Mouse (Mus musculus) midbrain, embryonic 13.5 days (tissue): ENCODE measurements around the gene Aif1l. TPM values are rescaled to one million over a fixed set of nuclear protein-coding genes. Genes with fewer than 3 reads are reported as not detected.
"Not testable (repeated sequence)": the region's sequence is repeated elsewhere in the genome, so short reads cannot be mapped to it uniquely, and the experiment has no call there.

ENCODE experiments used
- ATAC-seq: fragments of 200-750 bp; cut with Nextera tagmentation; 2 replicates; pipeline ENCODE4 v1.8.0; 2017; ENCODE audit warnings: mild to moderate bottlenecking, moderate TSS enrichment, moderate library complexity
- H3K27ac ChIP-seq: fragments of 300-500 bp; sonication (generic); 2 replicates; pipeline ENCODE4 v1.5.1; 2015; ENCODE audit warnings: inconsistent platforms, mild to moderate bottlenecking, moderate library complexity
- H3K27me3 ChIP-seq: fragments of 300-500 bp; sonication (generic); 2 replicates; pipeline ENCODE4 v1.6.1; 2015; ENCODE audit warnings: mild to moderate bottlenecking, inconsistent platforms
- H3K36me3 ChIP-seq: fragments of 300-500 bp; sonication (generic); 2 replicates; pipeline ENCODE4 v1.6.1; 2015; ENCODE audit warnings: mild to moderate bottlenecking, inconsistent platforms
- H3K4me1 ChIP-seq: fragments of 300-500 bp; sonication (generic); replicated peaks from 2 replicates; pipeline ENCODE4 v1.6.1; 2015; ENCODE audit warnings: inconsistent platforms
- H3K4me2 ChIP-seq: fragments of 300-500 bp; sonication (generic); replicated peaks from 2 replicates; pipeline ENCODE4 v1.6.1; 2015; ENCODE audit warnings: moderate library complexity, mild to moderate bottlenecking, inconsistent platforms
- H3K4me3 ChIP-seq: fragments of 300-500 bp; sonication (generic); replicated peaks from 2 replicates; pipeline ENCODE4 v1.5.1; 2015; ENCODE audit warnings: mild to moderate bottlenecking, inconsistent platforms
- H3K9ac ChIP-seq: fragments of 300-500 bp; sonication (generic); replicated peaks from 2 replicates; pipeline ENCODE4 v1.6.1; 2015; ENCODE audit warnings: mild to moderate bottlenecking, inconsistent platforms
- H3K9me3 ChIP-seq: fragments of 300-500 bp; sonication (generic); 2 replicates; pipeline ENCODE4 v1.6.1; 2016; ENCODE audit warnings: mild to moderate bottlenecking, inconsistent platforms
- WGBS: fragments of 180-500 bp; shearing (Covaris S2); methylation state at CpG from one replicate; pipeline ENCODE4 v1.1.7; 2015; 5-methylcytosine and 5-hydroxymethylcytosine counted together
- polyA plus RNA-seq: library from polyadenylated mRNA; unstranded; fragments of >200 nt; fragmentation: Nextera tagmentation; extraction: Ambion mirVana; gene quantifications from 2 replicates; pipeline ENCODE4 v1.2.1, GENCODE M21; 2015

Aif1l gene
- 32.1 and 32.6 TPM in 2 replicates for polyA plus RNA-seq

DNA sequence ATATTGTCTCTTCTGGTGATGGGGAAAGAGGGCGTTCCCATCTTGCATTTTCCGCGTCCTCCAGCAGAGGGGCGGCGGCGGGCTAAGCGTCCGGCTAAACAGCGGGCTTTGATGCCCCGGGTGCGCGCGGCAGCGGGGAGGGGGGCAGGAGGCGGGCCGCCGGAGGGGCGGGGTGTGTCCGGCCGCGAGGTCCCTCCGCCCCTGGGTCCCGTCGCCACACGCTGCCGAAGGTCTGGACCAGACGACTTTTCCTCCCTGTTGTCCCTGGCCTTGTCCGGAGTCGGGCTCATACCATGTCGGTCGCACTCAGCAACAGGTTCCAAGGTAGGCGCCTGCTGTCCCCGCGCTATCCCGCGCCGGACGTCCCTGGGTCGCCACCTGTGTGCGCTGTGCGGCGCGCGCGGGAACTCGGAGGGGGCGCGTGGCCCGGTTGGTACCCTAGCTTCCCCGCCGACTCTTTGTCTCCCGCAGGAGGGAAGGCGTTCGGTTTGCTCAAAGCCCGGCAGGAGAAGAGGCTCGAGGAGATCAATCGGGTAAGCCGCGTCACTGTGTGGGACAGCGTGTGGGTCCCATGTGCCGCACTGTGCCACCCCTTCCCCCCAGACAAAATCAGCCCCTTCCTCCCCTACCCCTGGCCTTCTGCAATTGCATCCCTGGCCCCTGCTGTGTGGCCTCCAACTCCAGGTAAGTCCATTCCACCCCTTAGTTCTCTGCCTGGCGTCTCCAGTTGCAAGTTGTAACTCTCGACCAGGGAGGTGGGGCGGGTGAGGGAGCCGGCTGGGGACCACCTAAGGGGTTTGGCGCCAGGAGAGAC lies at the start of gene Aif1l:
Gene Aif1l, plus strand, starts transcription at position 82 of the 814 bp plus-strand sequence.
- Histone ChIP-seq H3K27me3 (peaks cover 20% of the 10 kb centered on the region), H3K4me3 (peak within 1 kb of the TSS; percentile 73), H3K9ac (peak within 1 kb of the TSS; percentile 77), H3K36me3 (no peaks in the 10 kb centered on the region), H3K4me2 (peak within 1 kb of the TSS; percentile 94), H3K4me1 (peaks cover 25% of the 10 kb centered on the region), H3K9me3 (no peaks in the 10 kb centered on the region), H3K27ac (no peak within 1 kb of the TSS)
- WGBS, result 1% methylated on average over 61 of the region's 66 CpGs
- peak; percentile 77 for ATAC-seq

DNA sequence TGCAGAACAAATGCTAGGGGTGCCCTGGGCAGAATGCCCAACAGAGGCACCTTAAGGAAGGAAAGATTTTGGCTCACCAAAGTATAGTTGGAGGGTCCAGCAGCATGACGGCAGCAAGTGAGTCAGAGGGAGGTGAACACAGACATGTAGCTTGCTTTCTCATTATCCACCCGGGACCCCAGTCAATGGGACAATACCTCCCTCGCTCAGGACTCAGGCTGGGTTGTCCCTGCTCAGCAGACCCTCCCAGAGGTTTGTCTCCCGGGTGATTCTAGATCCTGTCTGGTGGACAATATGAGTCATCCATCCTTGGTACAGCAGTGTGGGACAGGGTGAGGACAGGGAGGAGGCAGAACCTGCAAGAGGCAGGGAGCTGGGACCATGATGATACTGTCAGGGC lies 49.0 kb upstream of the Aif1l start:
- WGBS, result 67% methylated on average over 4 of the region's 4 CpGs
- Histone ChIP-seq H3K4me3 (no peak overlapping the region), H3K36me3 (no peaks in the 10 kb centered on the region), H3K27ac (no peak overlapping the region), H3K4me2 (no peak overlapping the region), H3K9me3 (no peaks in the 10 kb centered on the region), H3K4me1 (peaks cover 22% of the 10 kb centered on the region), H3K27me3 (0 out of 2 replicates have a peak, but pooled peaks cover 4% of the 10 kb centered on the region), H3K9ac (no peak overlapping the region)
- no peak for ATAC-seq

DNA sequence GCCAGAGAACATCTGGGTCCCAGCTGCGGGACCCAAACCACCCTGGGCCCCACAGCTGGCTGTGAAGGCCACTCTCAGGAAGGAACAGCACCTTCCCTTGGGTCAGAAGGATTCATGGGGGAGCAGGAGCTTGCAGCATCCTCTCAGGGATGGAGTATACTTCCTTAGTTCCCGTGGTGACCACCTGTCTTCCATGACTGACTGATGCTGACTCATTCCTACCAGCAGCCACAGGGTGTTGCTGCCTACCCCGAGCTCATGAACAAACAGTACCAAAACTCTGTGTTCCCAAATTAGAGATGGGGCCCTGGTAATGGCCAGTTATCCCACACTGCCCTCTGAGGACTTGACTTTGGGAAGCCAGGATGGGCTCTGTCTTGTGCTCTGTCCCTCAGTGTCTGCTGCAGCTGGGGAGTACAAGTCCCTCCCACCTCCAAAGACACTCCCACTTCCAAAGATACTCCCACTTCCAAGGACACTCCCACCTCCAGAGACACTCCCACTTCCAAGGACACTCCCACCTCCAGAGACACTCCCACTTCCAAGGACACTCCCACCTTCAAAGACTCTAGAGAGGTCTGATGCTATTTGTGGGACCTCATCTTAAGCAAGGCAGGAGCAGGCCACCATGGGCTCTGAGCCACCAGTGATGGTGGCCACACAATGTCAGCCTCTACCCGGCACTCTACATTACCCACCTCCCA lies 48.1 kb upstream of the Aif1l start:
- Histone ChIP-seq H3K4me3 (no peak overlapping the region), H3K4me2 (no peak overlapping the region), H3K9ac (no peak overlapping the region), H3K27ac (no peak overlapping the region), H3K9me3 (no peaks in the 10 kb centered on the region), H3K27me3 (0 out of 2 replicates have a peak, but pooled peaks cover 4% of the 10 kb centered on the region), H3K36me3 (no peaks in the 10 kb centered on the region), H3K4me1 (peaks cover 22% of the 10 kb centered on the region)
- no peak for ATAC-seq
- WGBS, result 69% methylated on average over 4 of the region's 4 CpGs

DNA sequence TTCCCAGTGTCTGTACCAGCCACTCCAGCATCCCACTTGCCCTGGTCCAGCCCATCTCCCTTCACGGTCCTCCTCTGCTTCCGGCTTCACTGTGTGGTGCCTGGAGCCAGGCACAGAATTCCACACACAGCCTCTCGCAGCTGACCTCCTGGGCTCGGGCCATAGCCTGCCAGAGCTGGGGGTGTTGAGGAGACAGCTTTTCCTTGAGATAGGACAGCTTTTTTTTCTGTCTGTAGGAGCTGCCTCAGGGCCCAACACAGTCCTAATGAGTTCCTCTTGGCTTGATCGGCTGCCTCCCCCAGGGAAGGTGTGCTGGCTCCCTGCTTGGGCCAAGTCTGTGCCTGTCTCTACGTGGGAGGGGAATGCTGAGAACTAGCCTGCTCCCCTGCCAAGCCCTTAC lies 45.9 kb upstream of the Aif1l start:
- Histone ChIP-seq H3K36me3 (no peaks in the 10 kb centered on the region), H3K4me3 (no peak overlapping the region), H3K4me1 (peaks cover 22% of the 10 kb centered on the region), H3K27me3 (0 out of 2 replicates have a peak, but pooled peaks cover 4% of the 10 kb centered on the region), H3K9me3 (no peaks in the 10 kb centered on the region), H3K9ac (no peak overlapping the region), H3K4me2 (no peak overlapping the region), H3K27ac (no peak overlapping the region)
- 13% methylated on average over 6 of the region's 6 CpGs for WGBS
- peak; percentile 10; the same call in 1 of the 2 replicates for ATAC-seq

DNA sequence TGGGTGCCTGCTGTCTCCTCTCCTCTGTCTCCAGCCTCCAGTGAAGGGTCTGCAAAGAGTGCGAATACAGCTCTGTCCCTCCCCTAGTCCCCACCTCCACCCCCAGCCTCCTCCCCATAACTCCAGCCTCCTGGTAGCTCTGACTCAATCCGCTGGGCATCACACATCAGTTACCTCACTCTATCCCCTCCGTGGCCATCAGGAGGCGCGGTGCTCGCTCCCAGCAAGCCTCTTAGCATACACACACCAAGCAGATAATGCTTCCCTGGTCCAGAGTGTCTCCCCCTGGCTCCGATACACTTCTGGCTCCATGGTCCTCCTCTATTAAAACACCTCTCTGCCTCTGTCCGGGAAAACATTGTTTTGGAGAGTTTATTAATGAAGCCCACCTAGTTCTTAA lies 45.3 kb upstream of the Aif1l start:
- H3K4me2 ChIP-seq, result no peak overlapping the region
- H3K9ac ChIP-seq, result no peak overlapping the region
- peaks cover 19% of the 10 kb centered on the region for H3K4me1 ChIP-seq
- H3K9me3 ChIP-seq, result no peaks in the 10 kb centered on the region
- H3K27ac ChIP-seq, result no peak overlapping the region
- 0 out of 2 replicates have a peak, but pooled peaks cover 4% of the 10 kb centered on the region for H3K27me3 ChIP-seq
- peak; percentile 9; the same call in 1 of the 2 replicates for ATAC-seq
- WGBS, result 10% methylated on average over 8 of the region's 8 CpGs
- H3K4me3 ChIP-seq, result no peak overlapping the region
- no peaks in the 10 kb centered on the region for H3K36me3 ChIP-seq

DNA sequence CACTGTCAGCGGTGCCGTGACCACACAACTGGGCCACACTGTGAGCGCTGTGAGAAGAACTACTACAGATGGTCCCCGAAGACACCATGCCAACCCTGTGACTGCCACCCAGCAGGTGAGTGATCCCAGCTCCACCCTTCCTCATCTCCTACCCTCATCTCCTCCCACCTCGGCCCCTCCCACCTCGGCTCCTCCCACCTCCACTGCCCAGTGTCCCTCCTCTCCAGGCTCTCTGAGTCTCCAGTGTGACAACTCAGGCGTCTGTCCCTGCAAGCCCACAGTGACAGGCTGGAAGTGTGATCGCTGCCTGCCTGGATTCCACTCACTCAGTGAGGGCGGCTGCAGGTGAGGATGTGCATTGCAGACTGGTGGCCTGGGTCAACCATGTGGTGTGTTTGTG lies 44.3 kb upstream of the Aif1l start:
- H3K27me3 ChIP-seq, result 0 out of 2 replicates have a peak, but pooled peaks cover 4% of the 10 kb centered on the region
- H3K9ac ChIP-seq, result no peak overlapping the region
- 53% methylated on average over 9 of the region's 9 CpGs for WGBS
- no peak overlapping the region for H3K27ac ChIP-seq
- H3K4me3 ChIP-seq, result no peak overlapping the region
- peaks cover 11% of the 10 kb centered on the region for H3K4me1 ChIP-seq
- ATAC-seq, result no peak
- no peaks in the 10 kb centered on the region for H3K9me3 ChIP-seq
- no peaks in the 10 kb centered on the region for H3K36me3 ChIP-seq
- H3K4me2 ChIP-seq, result no peak overlapping the region

DNA sequence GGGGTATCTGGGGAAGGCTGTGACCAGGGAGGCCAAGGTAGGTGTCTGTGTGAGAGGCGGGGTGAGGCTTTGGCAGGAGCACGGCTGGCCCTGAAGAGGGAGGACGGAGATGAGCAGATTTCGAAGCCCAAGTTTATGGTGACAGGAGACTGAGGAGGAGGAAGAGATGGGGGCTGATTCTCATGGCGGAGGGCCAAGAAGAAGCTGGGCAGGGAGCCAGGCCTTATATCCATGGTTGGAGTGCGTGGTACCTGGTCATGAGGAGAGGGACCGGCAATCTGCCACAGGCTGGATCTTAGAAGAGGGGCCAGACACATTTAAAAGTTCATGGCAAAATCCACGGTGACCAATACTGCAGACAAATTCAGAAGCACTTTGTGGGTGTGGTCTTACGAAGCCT lies 43.5 kb upstream of the Aif1l start:
- Histone ChIP-seq H3K4me3 (no peak overlapping the region), H3K4me2 (no peak overlapping the region), H3K4me1 (peaks cover 11% of the 10 kb centered on the region), H3K9ac (no peak overlapping the region), H3K27me3 (0 out of 2 replicates have a peak, but pooled peaks cover 4% of the 10 kb centered on the region), H3K36me3 (no peaks in the 10 kb centered on the region), H3K9me3 (no peaks in the 10 kb centered on the region), H3K27ac (no peak overlapping the region)
- no peak for ATAC-seq
- 91% methylated on average over 9 of the region's 9 CpGs for WGBS

DNA sequence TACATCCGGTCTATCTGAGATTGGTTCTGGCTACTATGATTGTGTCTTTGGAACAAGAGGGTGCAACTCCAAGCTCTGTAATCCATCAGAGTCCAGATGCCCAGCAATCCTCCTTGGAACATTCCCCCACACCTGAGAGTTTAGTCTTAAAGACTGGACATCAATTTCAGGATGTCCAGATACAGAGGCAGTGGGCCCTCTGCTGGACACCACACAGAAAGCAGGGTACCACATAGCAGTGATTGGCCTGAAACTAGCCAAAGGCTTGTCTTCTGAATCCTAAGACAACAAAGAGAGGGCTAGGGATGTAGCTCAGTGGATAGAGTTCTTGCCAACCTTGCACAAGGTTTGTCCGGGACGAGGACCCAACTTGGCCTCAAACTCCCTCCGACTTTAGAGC lies 37.4 kb upstream of the Aif1l start:
- no peak overlapping the region for H3K4me3 ChIP-seq
- H3K27me3 ChIP-seq, result no peaks in the 10 kb centered on the region
- H3K36me3 ChIP-seq, result no peaks in the 10 kb centered on the region
- H3K9me3 ChIP-seq, result no peaks in the 10 kb centered on the region
- H3K4me2 ChIP-seq, result no peak overlapping the region
- ATAC-seq, result no peak
- no peaks in the 10 kb centered on the region for H3K4me1 ChIP-seq
- no peak overlapping the region for H3K9ac ChIP-seq
- H3K27ac ChIP-seq, result no peak overlapping the region
- 76% methylated on average over 4 of the region's 4 CpGs for WGBS

DNA sequence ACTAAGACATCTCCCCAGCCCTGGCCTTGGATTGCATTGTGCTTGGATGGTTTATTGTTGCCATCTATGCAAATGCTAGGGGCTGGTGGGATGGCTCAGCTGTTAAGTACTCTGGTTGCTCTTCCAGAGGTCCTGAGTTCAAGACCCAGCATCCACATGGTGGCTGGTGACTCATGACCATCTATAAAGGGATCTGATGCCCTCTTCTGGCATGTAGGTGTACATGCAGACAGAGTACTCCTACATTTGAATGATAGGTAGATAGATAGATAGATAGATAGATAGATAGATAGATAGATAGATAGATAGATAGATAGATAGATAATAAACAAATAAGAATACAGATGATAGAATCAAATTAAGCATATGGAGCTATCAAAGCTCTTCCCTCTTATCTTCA lies 35.7 kb upstream of the Aif1l start:
- H3K9ac ChIP-seq, H3K4me1 ChIP-seq, H3K27me3 ChIP-seq, H3K9me3 ChIP-seq, H3K36me3 ChIP-seq, ATAC-seq, H3K4me3 ChIP-seq, H3K4me2 ChIP-seq, H3K27ac ChIP-seq: not testable (repeated sequence)

DNA sequence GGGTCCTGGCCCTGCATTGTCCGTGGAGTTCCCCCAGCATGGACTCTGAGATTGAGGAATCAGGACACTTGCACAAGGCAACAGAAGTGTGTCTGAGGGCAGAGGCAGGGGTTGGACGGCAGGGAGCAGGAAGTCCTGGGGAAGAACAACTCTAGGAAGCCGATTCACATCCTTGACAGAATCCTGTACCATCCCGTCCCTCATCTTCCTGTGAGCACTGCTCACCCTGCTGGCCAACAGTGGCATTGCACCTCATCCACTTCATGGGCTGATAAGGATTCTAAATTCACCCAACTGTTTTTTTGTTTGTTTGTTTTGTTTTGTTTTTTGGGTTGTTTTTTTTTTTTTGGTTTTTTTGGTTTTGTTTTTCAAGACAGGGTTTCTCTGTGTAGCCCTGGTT lies 34.8 kb upstream of the Aif1l start:
- Histone ChIP-seq H3K9ac (no peak overlapping the region), H3K9me3 (no peaks in the 10 kb centered on the region), H3K27ac (no peak overlapping the region), H3K4me3 (no peak overlapping the region), H3K4me2 (no peak overlapping the region), H3K4me1 (no peaks in the 10 kb centered on the region), H3K27me3 (no peaks in the 10 kb centered on the region), H3K36me3 (no peaks in the 10 kb centered on the region)
- WGBS, result 26% methylated on average over 4 of the region's 4 CpGs
- ATAC-seq, result peak; percentile 57; the same call in 1 of the 2 replicates

DNA sequence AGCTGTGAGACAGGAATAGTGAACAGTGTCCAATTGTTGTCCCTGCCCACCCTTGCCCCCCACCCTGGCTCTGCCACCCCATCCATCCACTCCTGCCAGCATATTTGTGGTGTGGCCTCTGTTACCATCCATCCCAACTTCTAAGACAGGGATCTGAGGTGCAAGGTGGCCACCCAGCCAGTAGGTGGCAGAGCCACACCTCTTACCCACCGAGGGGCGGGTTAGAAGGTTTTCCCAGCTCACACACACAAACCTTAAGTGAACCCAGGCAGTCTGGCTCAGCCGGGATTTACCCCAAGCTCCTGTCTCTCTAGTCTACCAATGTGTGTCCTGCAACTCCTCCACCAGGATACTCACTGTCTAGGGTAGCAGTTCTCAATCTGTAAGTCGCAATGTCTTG lies 32.3 kb upstream of the Aif1l start:
- 28% methylated on average over 4 of the region's 4 CpGs for WGBS
- Histone ChIP-seq H3K9me3 (no peaks in the 10 kb centered on the region), H3K4me2 (no peak overlapping the region), H3K27ac (no peak overlapping the region), H3K27me3 (no peaks in the 10 kb centered on the region), H3K4me3 (no peak overlapping the region), H3K9ac (no peak overlapping the region), H3K4me1 (peaks cover 10% of the 10 kb centered on the region; the same call in 1 of the 2 replicates), H3K36me3 (no peaks in the 10 kb centered on the region)
- ATAC-seq, result no peak

DNA sequence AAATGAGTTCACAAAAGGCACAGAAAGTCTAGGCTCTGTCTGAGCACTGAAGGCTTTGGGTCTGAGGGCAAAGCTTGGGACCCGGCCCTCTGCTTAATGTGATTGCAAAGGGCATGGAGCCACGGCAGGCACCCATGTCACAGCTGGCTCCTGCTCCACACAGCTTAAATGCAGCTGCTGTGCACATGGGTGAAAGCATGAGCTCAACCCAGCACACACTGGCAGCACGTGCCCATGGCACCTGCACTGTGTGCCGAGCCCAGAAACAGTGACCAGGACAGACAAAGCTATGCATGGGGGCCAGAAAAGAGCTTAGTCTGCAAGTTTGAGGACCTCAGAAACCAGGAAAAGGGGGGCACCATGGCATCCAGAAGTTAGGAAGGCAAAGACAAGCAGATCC lies 26.3 kb upstream of the Aif1l start:
- no peaks in the 10 kb centered on the region for H3K36me3 ChIP-seq
- no peak overlapping the region for H3K4me2 ChIP-seq
- H3K4me3 ChIP-seq, result no peak overlapping the region
- no peaks in the 10 kb centered on the region for H3K9me3 ChIP-seq
- no peaks in the 10 kb centered on the region for H3K27me3 ChIP-seq
- H3K27ac ChIP-seq, result no peak overlapping the region
- H3K4me1 ChIP-seq, result peaks cover 10% of the 10 kb centered on the region; the same call in 1 of the 2 replicates
- no peak for ATAC-seq
- H3K9ac ChIP-seq, result no peak overlapping the region
- 85% methylated on average over 4 of the region's 4 CpGs for WGBS
